Mouse (Mus musculus) hindbrain, embryonic 13.5 days (tissue): ENCODE measurements around the gene Fbxl5. TPM values are rescaled to one million over a fixed set of nuclear protein-coding genes. Genes with fewer than 3 reads are reported as not detected.
A peak's percentile ranks its signal among the peaks of the same experiment; 100 is the strongest.

Experiments
- ATAC-seq: fragments of 200-750 bp; cut with Nextera tagmentation; 2 replicates; pipeline ENCODE4 v1.8.0; 2017; ENCODE audit warnings: moderate TSS enrichment; ENCODE audit not compliant: low FRiP score
- H3K27ac ChIP-seq: fragments of 300-500 bp; sonication (generic); 2 replicates; pipeline ENCODE4 v1.5.1; 2015; ENCODE audit warnings: inconsistent platforms, mild to moderate bottlenecking, moderate library complexity
- H3K27me3 ChIP-seq: fragments of 300-500 bp; sonication (generic); 2 replicates; pipeline ENCODE4 v1.6.1; 2015; ENCODE audit warnings: mild to moderate bottlenecking, inconsistent platforms
- H3K36me3 ChIP-seq: fragments of 300-500 bp; sonication (generic); 2 replicates; pipeline ENCODE4 v1.6.1; 2015; ENCODE audit warnings: mild to moderate bottlenecking, inconsistent platforms
- H3K4me1 ChIP-seq: fragments of 300-500 bp; sonication (generic); replicated peaks from 2 replicates; pipeline ENCODE4 v1.6.1; 2015; ENCODE audit warnings: inconsistent platforms
- H3K4me2 ChIP-seq: fragments of 300-500 bp; sonication (generic); 2 replicates; pipeline ENCODE4 v1.6.1; 2015; ENCODE audit warnings: inconsistent platforms, mild to moderate bottlenecking, moderate library complexity
- H3K4me3 ChIP-seq: fragments of 300-500 bp; sonication (generic); 2 replicates; pipeline ENCODE4 v1.5.1; 2015; ENCODE audit warnings: mild to moderate bottlenecking, inconsistent platforms
- H3K9ac ChIP-seq: fragments of 300-500 bp; sonication (generic); 2 replicates; pipeline ENCODE4 v1.6.1; 2015; ENCODE audit warnings: mild to moderate bottlenecking, inconsistent platforms
- H3K9me3 ChIP-seq: fragments of 300-500 bp; sonication (generic); 2 replicates; pipeline ENCODE4 v1.6.1; 2016; ENCODE audit warnings: inconsistent platforms
- WGBS: fragments of 180-500 bp; shearing (Covaris S2); methylation state at CpG from one replicate; pipeline ENCODE4 v1.1.7; 2015; 5-methylcytosine and 5-hydroxymethylcytosine counted together
- polyA plus RNA-seq: library from polyadenylated mRNA; unstranded; fragments of >200 nt; fragmentation: Nextera tagmentation; extraction: Ambion mirVana; gene quantifications from 2 replicates; pipeline ENCODE4 v1.2.1, GENCODE M21; 2015

Gene Fbxl5
- polyA plus RNA-seq, 1 experiment from 2014 or later = 70.5 TPM

DNA sequence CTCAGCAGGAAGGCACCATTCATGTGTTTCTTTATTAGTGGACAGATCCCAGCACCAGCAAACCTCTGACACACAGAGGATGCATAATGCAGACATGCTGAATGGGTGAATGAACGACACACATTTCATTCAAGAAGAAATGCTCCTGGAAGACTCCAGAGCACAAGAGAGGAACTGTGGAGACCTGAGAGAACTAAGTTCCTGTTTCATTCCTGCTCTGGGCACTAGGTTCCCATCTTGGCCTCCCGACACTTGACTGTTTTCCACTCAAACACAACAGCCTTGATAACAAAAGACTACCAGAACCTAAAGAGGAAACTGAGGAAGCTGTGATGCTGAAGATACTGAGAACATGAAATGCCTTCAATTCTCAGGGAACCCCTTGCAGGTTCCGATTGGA lies 26.8 kb upstream of the Fbxl5 start:
- H3K36me3 ChIP-seq = no peaks in the 10 kb centered on the region

DNA sequence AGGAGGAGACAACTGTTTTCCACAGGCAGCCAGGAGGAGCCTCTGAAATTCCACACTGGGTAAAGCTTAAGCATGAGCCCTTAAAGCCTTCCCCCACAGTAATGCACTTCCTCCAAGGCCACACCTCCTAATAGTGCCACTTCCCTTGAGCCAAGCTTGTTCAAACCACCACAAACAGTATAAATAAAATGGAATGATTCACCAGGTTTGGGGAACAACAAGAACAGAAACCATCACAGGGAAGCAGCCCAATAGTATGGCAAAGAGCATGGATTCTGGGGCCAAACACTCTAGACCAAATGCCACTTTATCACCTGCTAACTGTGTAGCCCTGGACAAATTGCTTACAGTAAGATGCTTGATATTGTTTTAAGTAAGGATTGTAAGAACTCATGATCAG lies 26.1 kb upstream of the Fbxl5 start:
- ATAC-seq = no peak
- Histone ChIP-seq H3K9me3 (no peaks in the 10 kb centered on the region), H3K36me3 (no peaks in the 10 kb centered on the region), H3K9ac (no peak overlapping the region), H3K4me1 (0 out of 2 replicates have a peak, but pooled peaks cover 4% of the 10 kb centered on the region), H3K27me3 (no peaks in the 10 kb centered on the region), H3K4me2 (no peak overlapping the region), H3K4me3 (no peak overlapping the region), H3K27ac (no peak overlapping the region)

More for the DNA sequence above, 26.8 kb upstream of the Fbxl5 start:
- H3K4me3 ChIP-seq = no peak overlapping the region
- WGBS = 88% methylated on average over 3 of the region's 3 CpGs
- no peak overlapping the region for H3K4me2 ChIP-seq
- H3K27ac ChIP-seq = no peak overlapping the region
- no peak overlapping the region for H3K9ac ChIP-seq
- H3K4me1 ChIP-seq = 0 out of 2 replicates have a peak, but pooled peaks cover 4% of the 10 kb centered on the region
- H3K27me3 ChIP-seq = no peaks in the 10 kb centered on the region
- ATAC-seq = no peak
- no peaks in the 10 kb centered on the region for H3K9me3 ChIP-seq

DNA sequence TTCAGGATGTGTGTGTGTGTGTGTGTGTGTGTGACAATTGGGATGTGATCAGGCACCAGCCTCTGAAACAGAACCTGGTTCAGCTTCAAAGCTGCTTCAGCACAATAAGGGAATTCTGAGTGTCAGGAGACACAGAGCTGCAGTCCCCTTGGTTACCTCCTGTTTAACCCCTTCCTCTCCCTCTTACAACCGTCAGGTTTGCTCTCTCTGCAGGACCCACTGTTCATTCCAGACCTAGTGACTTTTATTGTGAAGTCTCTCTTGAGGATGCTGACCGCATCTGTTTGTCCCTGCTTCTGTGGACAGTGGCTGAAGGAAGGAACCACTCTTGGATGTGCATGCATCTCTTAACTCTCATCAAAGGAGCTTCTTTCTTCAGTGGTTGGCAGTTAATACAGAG lies 24.8 kb upstream of the Fbxl5 start:
- H3K27ac ChIP-seq = no peak overlapping the region
- no peaks in the 10 kb centered on the region for H3K27me3 ChIP-seq
- no peak overlapping the region for H3K4me3 ChIP-seq
- H3K4me1 ChIP-seq = 0 out of 2 replicates have a peak, but pooled peaks cover 4% of the 10 kb centered on the region
- 25% methylated on average over 2 of the region's 2 CpGs for WGBS
- no peak for ATAC-seq
- H3K9me3 ChIP-seq = no peaks in the 10 kb centered on the region
- H3K36me3 ChIP-seq = no peaks in the 10 kb centered on the region
- H3K4me2 ChIP-seq = no peak overlapping the region
- no peak overlapping the region for H3K9ac ChIP-seq

DNA sequence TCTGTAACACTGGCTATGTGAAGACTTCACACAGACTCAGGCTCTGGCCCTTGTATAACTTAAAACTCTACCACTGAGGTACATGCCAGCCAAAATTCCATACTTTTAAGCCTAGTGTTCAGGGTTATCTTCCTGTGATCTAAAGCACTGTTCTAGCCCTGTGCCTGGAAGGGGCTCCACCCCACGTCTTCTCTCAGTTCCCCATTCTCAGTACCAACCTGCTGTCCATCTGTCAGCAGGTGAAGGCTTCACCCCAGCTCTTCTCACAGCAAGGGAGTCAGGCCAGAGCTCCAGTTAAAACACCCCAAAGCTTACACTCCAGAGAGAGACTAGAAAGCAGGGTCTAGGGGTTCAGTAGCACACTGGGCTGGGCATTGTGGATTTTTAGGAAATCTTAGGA lies 24.2 kb upstream of the Fbxl5 start:
- Histone ChIP-seq H3K36me3 (no peaks in the 10 kb centered on the region), H3K4me3 (no peak overlapping the region), H3K27ac (no peak overlapping the region), H3K9ac (no peak overlapping the region), H3K27me3 (no peaks in the 10 kb centered on the region), H3K9me3 (no peaks in the 10 kb centered on the region), H3K4me2 (no peak overlapping the region), H3K4me1 (0 out of 2 replicates have a peak, but pooled peaks cover 4% of the 10 kb centered on the region)
- no peak for ATAC-seq
- 67% methylated on average over 1 of the region's 1 CpGs for WGBS

DNA sequence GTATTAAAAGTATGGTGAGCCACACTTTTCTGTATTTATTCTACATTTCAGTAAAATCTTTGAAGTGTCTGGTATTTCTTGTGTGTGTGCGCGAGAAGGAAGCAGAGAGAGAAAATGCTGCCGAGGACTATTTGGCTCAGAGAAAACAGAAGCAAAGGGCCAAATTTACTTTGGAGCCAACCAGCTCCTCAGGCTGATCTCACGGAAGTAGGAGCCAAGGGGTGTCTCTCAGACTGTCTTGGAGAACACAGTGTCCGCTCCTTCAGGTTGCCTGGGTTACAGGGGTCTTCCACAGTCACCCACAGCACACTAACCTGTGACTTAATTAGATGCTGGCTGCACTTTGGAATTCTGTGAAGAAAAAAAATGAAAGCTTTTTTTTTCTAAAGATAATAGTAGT lies 23.6 kb upstream of the Fbxl5 start:
- Histone ChIP-seq H3K27ac (no peak overlapping the region), H3K4me3 (no peak overlapping the region), H3K4me2 (no peak overlapping the region), H3K36me3 (no peaks in the 10 kb centered on the region), H3K9me3 (no peaks in the 10 kb centered on the region), H3K4me1 (0 out of 2 replicates have a peak, but pooled peaks cover 4% of the 10 kb centered on the region), H3K27me3 (no peaks in the 10 kb centered on the region), H3K9ac (no peak overlapping the region)
- 83% methylated on average over 5 of the region's 5 CpGs for WGBS
- ATAC-seq = no peak

DNA sequence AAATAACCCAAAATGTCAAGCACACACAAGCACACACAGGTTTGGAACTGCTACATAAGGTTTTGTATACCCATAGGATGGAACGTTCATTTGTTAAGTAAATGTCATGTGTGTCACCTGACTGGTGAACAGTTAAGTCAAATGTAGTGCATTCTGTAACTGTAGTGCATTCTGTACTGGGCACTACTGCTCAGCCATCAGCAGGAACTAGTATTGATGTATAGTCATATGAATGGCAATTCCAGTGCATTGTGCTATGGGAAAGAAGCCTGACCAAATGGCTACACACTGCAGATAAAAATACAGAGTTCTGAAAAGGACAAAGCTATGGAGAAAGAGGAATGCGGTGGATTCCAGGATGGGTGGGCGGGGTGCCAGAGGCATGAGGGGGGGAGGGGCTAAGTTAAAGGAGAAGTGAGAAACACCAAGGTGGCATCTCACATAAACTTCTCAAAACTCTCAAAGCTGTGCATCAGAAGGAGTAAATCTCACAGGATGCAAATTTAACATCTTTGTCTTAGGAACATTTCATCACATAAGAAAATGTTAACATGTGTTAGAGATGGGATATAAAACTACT lies 21.2 kb upstream of the Fbxl5 start:
- no peak for ATAC-seq
- no peak overlapping the region for H3K27ac ChIP-seq
- no peak overlapping the region for H3K4me3 ChIP-seq
- no peaks in the 10 kb centered on the region for H3K36me3 ChIP-seq
- H3K9ac ChIP-seq = no peak overlapping the region
- H3K9me3 ChIP-seq = no peaks in the 10 kb centered on the region
- WGBS = 74% methylated on average over 3 of the region's 3 CpGs
- H3K4me2 ChIP-seq = no peak overlapping the region
- 0 out of 2 replicates have a peak, but pooled peaks cover 4% of the 10 kb centered on the region for H3K4me1 ChIP-seq
- no peaks in the 10 kb centered on the region for H3K27me3 ChIP-seq

DNA sequence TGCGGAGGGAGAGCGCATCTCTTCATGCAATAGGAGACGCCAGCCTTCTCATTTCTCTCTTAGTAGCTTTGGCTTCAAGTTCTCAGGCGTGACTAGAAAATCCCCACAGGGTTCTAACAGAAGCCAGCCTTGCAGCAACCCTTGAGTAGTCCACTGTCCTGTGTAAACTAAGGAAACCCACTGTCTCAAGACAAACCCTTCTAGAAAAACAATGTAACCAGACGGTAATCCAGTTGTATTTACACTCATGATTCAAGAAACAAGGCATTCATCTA lies 20.5 kb upstream of the Fbxl5 start:
- H3K9me3 ChIP-seq = no peaks in the 10 kb centered on the region
- H3K36me3 ChIP-seq = no peaks in the 10 kb centered on the region
- no peak overlapping the region for H3K27ac ChIP-seq
- no peaks in the 10 kb centered on the region for H3K27me3 ChIP-seq
- WGBS = 83% methylated on average over 5 of the region's 5 CpGs
- H3K9ac ChIP-seq = no peak overlapping the region
- no peak overlapping the region for H3K4me2 ChIP-seq
- H3K4me3 ChIP-seq = no peak overlapping the region
- H3K4me1 ChIP-seq = 0 out of 2 replicates have a peak, but pooled peaks cover 4% of the 10 kb centered on the region
- no peak for ATAC-seq

DNA sequence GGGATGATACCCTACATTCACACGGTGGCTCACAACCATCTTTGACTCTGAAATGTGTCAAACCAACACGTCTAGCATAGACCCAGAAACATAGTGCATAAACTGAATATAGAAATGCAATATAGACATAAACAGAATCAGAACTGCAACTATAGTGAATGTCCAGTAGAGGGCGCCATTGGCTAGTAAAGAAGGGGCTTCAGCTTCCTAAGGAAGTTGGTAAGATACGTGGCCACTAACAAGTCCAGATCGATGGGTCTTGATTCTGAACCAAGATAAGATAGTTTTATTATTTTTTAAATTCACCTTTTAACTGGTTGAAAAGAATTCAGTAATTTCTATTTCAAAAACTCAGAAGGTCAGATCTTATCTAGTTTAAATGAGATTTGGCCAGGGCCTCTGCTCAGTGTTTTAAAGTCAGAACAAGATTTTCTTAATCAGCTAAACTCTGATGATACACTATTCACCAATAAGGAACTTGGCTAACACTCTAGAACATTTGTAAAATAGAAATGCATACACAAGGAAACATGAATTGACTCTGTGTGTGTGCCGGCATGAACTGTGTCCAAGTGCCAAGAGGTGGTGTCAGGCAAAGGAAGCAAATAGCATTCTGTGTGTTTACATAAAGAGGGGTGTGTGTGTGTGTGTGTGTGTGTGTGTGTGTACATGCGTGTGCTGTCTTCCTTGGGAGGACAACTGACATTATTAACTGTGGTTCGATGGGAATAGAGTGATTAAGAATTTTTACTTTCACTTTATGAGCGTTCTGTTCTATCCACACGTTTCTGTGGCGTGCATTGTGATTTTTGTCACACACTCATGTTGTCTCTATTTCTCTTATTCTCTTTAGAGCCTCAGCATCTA lies 19.9 kb upstream of the Fbxl5 start:
- no peaks in the 10 kb centered on the region for H3K27me3 ChIP-seq
- H3K4me1 ChIP-seq = 0 out of 2 replicates have a peak, but pooled peaks cover 3% of the 10 kb centered on the region
- WGBS = 51% methylated on average over 11 of the region's 11 CpGs
- peak; percentile 69; the same call in 1 of the 2 replicates for ATAC-seq
- no peak overlapping the region for H3K9ac ChIP-seq
- no peaks in the 10 kb centered on the region for H3K9me3 ChIP-seq
- H3K27ac ChIP-seq = no peak overlapping the region
- H3K4me2 ChIP-seq = no peak overlapping the region
- no peaks in the 10 kb centered on the region for H3K36me3 ChIP-seq
- no peak overlapping the region for H3K4me3 ChIP-seq

DNA sequence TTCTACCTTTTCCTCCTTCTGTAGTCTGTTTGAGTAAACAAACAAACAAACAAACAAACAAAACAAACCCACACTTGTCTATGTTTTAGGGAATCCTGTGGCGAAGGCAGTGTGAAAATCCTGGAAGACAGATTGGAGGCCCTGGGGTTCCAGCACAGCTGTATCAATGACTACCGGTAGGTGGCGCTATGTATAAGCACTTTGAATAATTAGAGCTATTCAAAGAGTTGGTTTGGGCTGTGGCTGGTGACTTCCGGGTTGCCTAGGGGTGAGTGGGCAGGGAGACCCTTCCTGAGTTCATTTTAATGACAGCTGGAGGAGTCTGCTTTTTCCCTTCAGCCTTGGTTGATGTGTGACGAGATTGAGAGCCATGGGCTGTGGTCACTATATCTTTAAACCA lies 15.9 kb upstream of the Fbxl5 start:
- no peak for ATAC-seq
- Histone ChIP-seq H3K27ac (no peak overlapping the region), H3K9me3 (no peaks in the 10 kb centered on the region), H3K9ac (no peak overlapping the region), H3K4me3 (no peak overlapping the region), H3K4me2 (no peak overlapping the region), H3K36me3 (no peaks in the 10 kb centered on the region), H3K27me3 (no peaks in the 10 kb centered on the region), H3K4me1 (no peaks in the 10 kb centered on the region)
- whole genome bisulfite sequencing = 54% methylated on average over 5 of the region's 5 CpGs

DNA sequence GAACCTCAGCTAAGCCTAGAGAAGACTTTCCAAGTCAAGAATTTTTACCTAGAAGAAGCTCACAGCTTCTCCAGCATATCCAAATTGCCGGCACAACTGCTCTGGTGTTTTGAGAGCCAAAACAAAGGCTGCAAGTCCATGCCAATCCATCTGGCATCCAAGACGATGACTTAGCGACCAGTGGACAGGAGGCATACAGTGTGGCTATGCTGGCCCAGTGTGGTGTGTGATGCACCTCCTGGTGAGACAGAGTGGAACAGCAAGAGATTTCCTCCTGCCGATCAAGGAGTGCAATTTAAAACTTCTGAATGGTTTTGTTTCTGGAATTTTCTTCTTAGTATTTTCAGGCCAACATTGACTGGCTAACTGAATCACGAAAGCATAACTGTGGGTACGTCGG lies 15.2 kb upstream of the Fbxl5 start:
- H3K4me2 ChIP-seq = no peak overlapping the region
- no peak overlapping the region for H3K27ac ChIP-seq
- no peaks in the 10 kb centered on the region for H3K4me1 ChIP-seq
- ATAC-seq = no peak
- no peaks in the 10 kb centered on the region for H3K36me3 ChIP-seq
- no peak overlapping the region for H3K4me3 ChIP-seq
- H3K27me3 ChIP-seq = no peaks in the 10 kb centered on the region
- no peaks in the 10 kb centered on the region for H3K9me3 ChIP-seq
- no peak overlapping the region for H3K9ac ChIP-seq
- WGBS = 94% methylated on average over 7 of the region's 7 CpGs

DNA sequence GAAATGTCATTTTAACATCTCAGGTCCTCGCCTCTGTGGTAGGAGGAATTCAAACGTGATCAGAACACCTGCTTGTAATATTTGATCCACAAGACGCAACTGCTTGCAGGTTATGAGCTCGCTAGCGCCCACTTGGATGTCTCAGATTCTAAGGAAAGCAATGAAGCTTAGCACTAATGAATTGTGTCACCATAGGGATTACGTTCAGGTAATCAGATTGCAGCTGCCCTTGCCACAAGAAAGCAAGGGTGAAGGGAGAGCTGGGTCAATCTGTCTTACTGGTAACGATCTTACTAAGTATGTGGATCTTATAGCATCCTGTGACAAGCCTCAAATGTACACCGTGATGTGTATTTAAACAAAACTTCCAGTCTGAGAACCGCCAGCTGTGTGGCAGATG lies 5.9 kb upstream of the Fbxl5 start:
- no peaks in the 10 kb centered on the region for H3K4me1 ChIP-seq
- H3K27ac ChIP-seq = no peak overlapping the region
- 84% methylated on average over 9 of the region's 9 CpGs for WGBS
- H3K9ac ChIP-seq = no peak overlapping the region
- no peaks in the 10 kb centered on the region for H3K36me3 ChIP-seq
- H3K9me3 ChIP-seq = no peaks in the 10 kb centered on the region
- H3K4me3 ChIP-seq = no peak overlapping the region
- ATAC-seq = no peak
- H3K4me2 ChIP-seq = no peak overlapping the region
- no peaks in the 10 kb centered on the region for H3K27me3 ChIP-seq

DNA sequence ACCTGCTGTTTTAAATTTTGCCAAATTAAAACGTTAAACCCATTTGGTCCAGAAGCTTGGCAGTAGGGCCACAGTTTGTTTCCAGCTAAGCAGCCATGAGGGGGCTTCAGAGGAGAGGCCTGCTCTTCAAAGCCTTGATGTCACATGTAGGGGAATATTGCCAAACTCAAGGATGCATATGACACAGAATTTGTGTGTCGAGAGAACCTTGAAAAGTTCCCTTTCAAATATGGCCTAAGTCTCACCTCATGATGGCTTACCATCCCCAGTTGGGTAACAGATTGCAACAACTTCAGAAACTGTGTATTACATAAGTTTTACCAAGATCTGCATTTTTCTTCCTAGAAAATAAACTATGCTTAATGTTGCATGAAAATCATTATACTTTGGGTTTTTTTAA lies 5.4 kb upstream of the Fbxl5 start:
- WGBS = 93% methylated on average over 2 of the region's 2 CpGs
- Histone ChIP-seq H3K27ac (no peak overlapping the region), H3K9ac (no peak overlapping the region), H3K36me3 (no peaks in the 10 kb centered on the region), H3K9me3 (no peaks in the 10 kb centered on the region), H3K4me2 (no peak overlapping the region), H3K27me3 (no peaks in the 10 kb centered on the region), H3K4me3 (no peak overlapping the region), H3K4me1 (no peaks in the 10 kb centered on the region)
- ATAC-seq = no peak

DNA sequence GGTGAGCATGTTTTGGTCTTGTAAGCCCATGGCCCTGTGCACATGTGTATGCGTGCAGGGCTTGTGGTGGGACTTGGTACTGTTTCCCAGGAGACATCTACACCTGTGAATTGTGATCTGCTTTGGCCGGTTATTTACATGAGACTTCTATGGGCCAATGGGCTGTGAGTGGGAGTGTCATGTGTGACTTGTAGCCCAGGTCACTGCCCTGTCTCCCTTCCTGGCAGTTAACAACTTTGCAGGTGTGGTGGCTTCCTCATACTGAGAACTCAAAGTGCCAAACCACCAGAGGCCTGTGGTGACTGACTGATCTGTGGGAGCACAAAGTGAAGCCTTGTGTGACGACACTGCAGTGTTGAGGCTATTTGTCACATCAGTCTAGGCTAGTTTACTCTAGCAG lies 3.1 kb upstream of the Fbxl5 start:
- Histone ChIP-seq H3K4me2 (no peak overlapping the region), H3K9me3 (no peaks in the 10 kb centered on the region), H3K4me1 (no peaks in the 10 kb centered on the region), H3K4me3 (no peak overlapping the region), H3K9ac (no peak overlapping the region), H3K27ac (no peak overlapping the region), H3K36me3 (no peaks in the 10 kb centered on the region), H3K27me3 (no peaks in the 10 kb centered on the region)
- 88% methylated on average over 3 of the region's 3 CpGs for WGBS
- no peak for ATAC-seq
